Mouse (Mus musculus) hindbrain, embryonic 12.5 days (tissue): Measurements from ENCODE around the gene Pla2g15. TPM values are rescaled to one million over a fixed set of nuclear protein-coding genes. Genes with fewer than 3 reads are reported as not detected.
A peak's percentile ranks its signal among the peaks of the same experiment; 100 is the strongest.

Experiments used
- ATAC-seq: fragments of 200-750 bp; cut with Nextera tagmentation; 2 replicates; pipeline ENCODE4 v1.8.0; 2017; ENCODE audit warnings: moderate TSS enrichment; ENCODE audit not compliant: low FRiP score
- H3K27ac ChIP-seq: fragments of 300-500 bp; sonication (generic); 2 replicates; pipeline ENCODE4 v1.5.1; 2016; ENCODE audit warnings: mild to moderate bottlenecking
- H3K27me3 ChIP-seq: fragments of 300-500 bp; sonication (generic); 2 replicates; pipeline ENCODE4 v1.6.1; 2016; ENCODE audit warnings: mild to moderate bottlenecking
- H3K36me3 ChIP-seq: fragments of 300-500 bp; sonication (generic); 2 replicates; pipeline ENCODE4 v1.6.1; 2016; ENCODE audit warnings: mild to moderate bottlenecking
- H3K4me1 ChIP-seq: fragments of 300-500 bp; sonication (generic); 2 replicates; pipeline ENCODE4 v1.6.1; 2016
- H3K4me2 ChIP-seq: fragments of 300-500 bp; sonication (generic); replicated peaks from 2 replicates; pipeline ENCODE4 v1.6.1; 2016; ENCODE audit warnings: mild to moderate bottlenecking
- H3K4me3 ChIP-seq: fragments of 300-500 bp; sonication (generic); 2 replicates; pipeline ENCODE4 v1.5.1; 2016; ENCODE audit warnings: mild to moderate bottlenecking
- H3K9ac ChIP-seq: fragments of 300-500 bp; sonication (generic); 2 replicates; pipeline ENCODE4 v1.6.1; 2016; ENCODE audit warnings: mild to moderate bottlenecking, moderate library complexity
- H3K9me3 ChIP-seq: fragments of 300-500 bp; sonication (generic); replicated peaks from 2 replicates; pipeline ENCODE4 v1.6.1; 2016; ENCODE audit warnings: mild to moderate bottlenecking
- WGBS: fragments of 180-500 bp; shearing (Covaris S2); methylation state at CpG from one replicate; pipeline ENCODE4 v1.1.7; 2016; 5-methylcytosine and 5-hydroxymethylcytosine counted together
- polyA plus RNA-seq: library from polyadenylated mRNA; unstranded; fragments of >200 nt; fragmentation: Nextera tagmentation; extraction: Ambion mirVana; gene quantifications from 2 replicates; pipeline ENCODE4 v1.2.1, GENCODE M21; 2016

Pla2g15 gene
- polyA plus RNA-seq, 1 experiment from 2014 or later = 18.2 TPM

- Histone ChIP-seq H3K4me1 (peaks cover 29% of the 10 kb centered on the region), H3K4me2 (peak overlapping the region; percentile 76), H3K27ac (no peak overlapping the region), H3K9me3 (no peaks in the 10 kb centered on the region), H3K27me3 (peaks cover 78% of the 10 kb centered on the region), H3K4me3 (peak overlapping the region; percentile 41), H3K9ac (peak overlapping the region; percentile 46), H3K36me3 (peaks cover 6% of the 10 kb centered on the region)
- no peak for ATAC-seq
- 4% methylated on average over 22 of the region's 22 CpGs for WGBS
These were observed 12.8 kb upstream of the Pla2g15 start for GRCm38 (mm10) chr8:106137218-106137905.

GRCm38 (mm10) chr8:106137906-106138477, 12.2 kb upstream of the Pla2g15 start:
- ATAC-seq = no peak
- peaks cover 75% of the 10 kb centered on the region for H3K27me3 ChIP-seq
- no peaks in the 10 kb centered on the region for H3K36me3 ChIP-seq
- H3K9me3 ChIP-seq = no peaks in the 10 kb centered on the region
- under 1% methylated on average over 24 of the region's 24 CpGs for WGBS
- H3K4me3 ChIP-seq = peak overlapping the region; percentile 41
- peak overlapping the region; percentile 76 for H3K4me2 ChIP-seq
- H3K4me1 ChIP-seq = peaks cover 29% of the 10 kb centered on the region
- H3K27ac ChIP-seq = no peak overlapping the region
- peak overlapping the region; percentile 46; the same call in 1 of the 2 replicates for H3K9ac ChIP-seq

GRCm38 (mm10) chr8:106138616-106139015, 11.6 kb upstream of the Pla2g15 start:
- peak overlapping the region; percentile 41 for H3K4me3 ChIP-seq

GRCm38 (mm10) chr8:106140191-106140590, 10.0 kb upstream of the Pla2g15 start:
- 74% methylated on average over 5 of the region's 5 CpGs for whole genome bisulfite sequencing

More at GRCm38 (mm10) chr8:106138616-106139015, 11.6 kb upstream of the Pla2g15 start:
- no peak for ATAC-seq
- peaks cover 29% of the 10 kb centered on the region for H3K4me1 ChIP-seq
- no peaks in the 10 kb centered on the region for H3K36me3 ChIP-seq
- peak overlapping the region; percentile 76 for H3K4me2 ChIP-seq
- peaks cover 69% of the 10 kb centered on the region for H3K27me3 ChIP-seq
- peak overlapping the region; percentile 46; the same call in 1 of the 2 replicates for H3K9ac ChIP-seq
- 19% methylated on average over 7 of the region's 7 CpGs for WGBS
- no peaks in the 10 kb centered on the region for H3K9me3 ChIP-seq
- H3K27ac ChIP-seq = no peak overlapping the region

GRCm38 (mm10) chr8:106140769-106141168, 9.4 kb upstream of the Pla2g15 start:
- H3K27me3 ChIP-seq = peaks cover 48% of the 10 kb centered on the region
- ATAC-seq = peak; percentile 57
- H3K36me3 ChIP-seq = no peaks in the 10 kb centered on the region
- no peak overlapping the region for H3K4me2 ChIP-seq
- 18% methylated on average over 13 of the region's 13 CpGs for WGBS
- no peak overlapping the region for H3K27ac ChIP-seq
- no peak overlapping the region for H3K4me3 ChIP-seq
- no peaks in the 10 kb centered on the region for H3K9me3 ChIP-seq
- H3K9ac ChIP-seq = no peak overlapping the region
- H3K4me1 ChIP-seq = peaks cover 26% of the 10 kb centered on the region

More at GRCm38 (mm10) chr8:106140191-106140590, 10.0 kb upstream of the Pla2g15 start:
- H3K9ac ChIP-seq = no peak overlapping the region
- H3K4me3 ChIP-seq = no peak overlapping the region
- H3K27me3 ChIP-seq = peaks cover 53% of the 10 kb centered on the region
- H3K4me1 ChIP-seq = peaks cover 29% of the 10 kb centered on the region
- no peaks in the 10 kb centered on the region for H3K9me3 ChIP-seq
- H3K27ac ChIP-seq = no peak overlapping the region
- ATAC-seq = no peak
- no peaks in the 10 kb centered on the region for H3K36me3 ChIP-seq
- no peak overlapping the region for H3K4me2 ChIP-seq

GRCm38 (mm10) chr8:106145331-106145730, 4.9 kb upstream of the Pla2g15 start:
- Histone ChIP-seq H3K9ac (no peak overlapping the region), H3K4me1 (0 out of 2 replicates have a peak, but pooled peaks cover 2% of the 10 kb centered on the region), H3K27me3 (peaks cover 2% of the 10 kb centered on the region), H3K4me3 (no peak overlapping the region), H3K4me2 (no peak overlapping the region), H3K27ac (no peak overlapping the region), H3K9me3 (no peaks in the 10 kb centered on the region), H3K36me3 (no peaks in the 10 kb centered on the region)
- 86% methylated on average over 2 of the region's 2 CpGs for WGBS
- no peak for ATAC-seq

GRCm38 (mm10) chr8:106146014-106146413, 4.2 kb upstream of the Pla2g15 start:
- ATAC-seq = no peak
- H3K36me3 ChIP-seq = no peaks in the 10 kb centered on the region

GRCm38 (mm10) chr8:106147868-106148565, 2.2 kb upstream of the Pla2g15 start:
- H3K4me1 ChIP-seq = peaks cover 13% of the 10 kb centered on the region
- 87% methylated on average over 6 of the region's 6 CpGs for WGBS
- H3K27ac ChIP-seq = no peak overlapping the region
- H3K36me3 ChIP-seq = no peaks in the 10 kb centered on the region
- H3K27me3 ChIP-seq = no peaks in the 10 kb centered on the region; the same call in 1 of the 2 replicates
- ATAC-seq = no peak
- no peak overlapping the region for H3K4me3 ChIP-seq
- H3K9ac ChIP-seq = no peak overlapping the region
- H3K4me2 ChIP-seq = no peak overlapping the region
- H3K9me3 ChIP-seq = no peaks in the 10 kb centered on the region

More at GRCm38 (mm10) chr8:106146014-106146413, 4.2 kb upstream of the Pla2g15 start:
- no peak overlapping the region for H3K27ac ChIP-seq
- WGBS = 91% methylated on average over 4 of the region's 4 CpGs
- H3K9me3 ChIP-seq = no peaks in the 10 kb centered on the region
- H3K9ac ChIP-seq = no peak overlapping the region
- H3K4me3 ChIP-seq = no peak overlapping the region
- H3K27me3 ChIP-seq = no peaks in the 10 kb centered on the region; the same call in 1 of the 2 replicates
- H3K4me1 ChIP-seq = peaks cover 6% of the 10 kb centered on the region
- no peak overlapping the region for H3K4me2 ChIP-seq

- H3K4me1 ChIP-seq = peaks cover 13% of the 10 kb centered on the region
- H3K9me3 ChIP-seq = no peaks in the 10 kb centered on the region
- ATAC-seq = no peak
- H3K9ac ChIP-seq = no peak overlapping the region
- no peak overlapping the region for H3K4me2 ChIP-seq
- WGBS = 88% methylated on average over 6 of the region's 6 CpGs
- H3K4me3 ChIP-seq = no peak overlapping the region
- H3K27me3 ChIP-seq = no peaks in the 10 kb centered on the region; the same call in 1 of the 2 replicates
- H3K27ac ChIP-seq = no peak overlapping the region
- H3K36me3 ChIP-seq = no peaks in the 10 kb centered on the region
These were observed 1.2 kb upstream of the Pla2g15 start for GRCm38 (mm10) chr8:106149025-106149424.

- Histone ChIP-seq H3K36me3 (peaks cover 11% of the 10 kb centered on the region; the same call in 1 of the 2 replicates), H3K27me3 (no peaks in the 10 kb centered on the region; the same call in 1 of the 2 replicates), H3K9me3 (no peaks in the 10 kb centered on the region), H3K27ac (0 out of 2 replicates have a peak overlapping the region, but pooled peaks have one; percentile 9), H3K9ac (peak overlapping the region; percentile 80), H3K4me3 (peak overlapping the region; percentile 75), H3K4me1 (peaks cover 13% of the 10 kb centered on the region), H3K4me2 (peak overlapping the region; percentile 78)
- ATAC-seq = no peak; the same call in 1 of the 2 replicates
- 23% methylated on average over 8 of the region's 8 CpGs for WGBS
These were observed 428 bp downstream of the Pla2g15 start for GRCm38 (mm10) chr8:106150653-106151000.

GRCm38 (mm10) chr8:106151041-106151440, 842 bp downstream of the Pla2g15 start:
- 87% methylated on average over 9 of the region's 9 CpGs for WGBS
- ATAC-seq = no peak

GRCm38 (mm10) chr8:106152876-106153275, 2.7 kb downstream of the Pla2g15 start:
- Histone ChIP-seq H3K4me2 (no peak overlapping the region), H3K4me3 (no peak overlapping the region), H3K9ac (no peak overlapping the region), H3K9me3 (no peaks in the 10 kb centered on the region), H3K4me1 (peaks cover 13% of the 10 kb centered on the region), H3K27ac (no peak overlapping the region), H3K36me3 (peaks cover 20% of the 10 kb centered on the region), H3K27me3 (no peaks in the 10 kb centered on the region; the same call in 1 of the 2 replicates)
- no peak for ATAC-seq
- 82% methylated on average over 4 of the region's 4 CpGs for WGBS

More at GRCm38 (mm10) chr8:106151041-106151440, 842 bp downstream of the Pla2g15 start:
- peaks cover 13% of the 10 kb centered on the region; the same call in 1 of the 2 replicates for H3K36me3 ChIP-seq
- H3K9ac ChIP-seq = peak overlapping the region; percentile 80; the same call in 1 of the 2 replicates
- peak overlapping the region; percentile 75 for H3K4me3 ChIP-seq
- H3K9me3 ChIP-seq = no peaks in the 10 kb centered on the region
- peaks cover 13% of the 10 kb centered on the region for H3K4me1 ChIP-seq
- H3K4me2 ChIP-seq = peak overlapping the region; percentile 78
- no peaks in the 10 kb centered on the region; the same call in 1 of the 2 replicates for H3K27me3 ChIP-seq
- no peak overlapping the region for H3K27ac ChIP-seq
